Mouse (Mus musculus) ovary, adult 10 weeks (tissue): ENCODE measurements around the gene Angptl4. TPM values are rescaled to one million over a fixed set of nuclear protein-coding genes. Genes with fewer than 3 reads are reported as not detected.

Source experiments
- polyA plus RNA-seq: library from polyadenylated mRNA; stranded (reverse); fragments of 350-450 nt; fragmentation: Illumina TruSeq; extraction: RNeasy Lipid Tissue Mini Kit (QIAGEN cat#74804); gene quantifications from one replicate; pipeline ENCODE4 v1.2.3, GENCODE M21; 2014

Angptl4 gene
- polyA plus RNA-seq: 5.5 TPM

GRCm38 (mm10) chr17:33781124-33781977, at the start of gene Angptl4:
Gene Angptl4 (minus strand): TSS chr17:33781830.

GRCm38 (mm10) chr17:33824084-33824996, 42.7 kb upstream of the Angptl4 start, which contains the start of the genes Rps28 and Ndufa7:
Gene Rps28 (minus strand): TSS chr17:33824562.
Gene Ndufa7 (plus strand): TSS chr17:33824572.

DNA sequence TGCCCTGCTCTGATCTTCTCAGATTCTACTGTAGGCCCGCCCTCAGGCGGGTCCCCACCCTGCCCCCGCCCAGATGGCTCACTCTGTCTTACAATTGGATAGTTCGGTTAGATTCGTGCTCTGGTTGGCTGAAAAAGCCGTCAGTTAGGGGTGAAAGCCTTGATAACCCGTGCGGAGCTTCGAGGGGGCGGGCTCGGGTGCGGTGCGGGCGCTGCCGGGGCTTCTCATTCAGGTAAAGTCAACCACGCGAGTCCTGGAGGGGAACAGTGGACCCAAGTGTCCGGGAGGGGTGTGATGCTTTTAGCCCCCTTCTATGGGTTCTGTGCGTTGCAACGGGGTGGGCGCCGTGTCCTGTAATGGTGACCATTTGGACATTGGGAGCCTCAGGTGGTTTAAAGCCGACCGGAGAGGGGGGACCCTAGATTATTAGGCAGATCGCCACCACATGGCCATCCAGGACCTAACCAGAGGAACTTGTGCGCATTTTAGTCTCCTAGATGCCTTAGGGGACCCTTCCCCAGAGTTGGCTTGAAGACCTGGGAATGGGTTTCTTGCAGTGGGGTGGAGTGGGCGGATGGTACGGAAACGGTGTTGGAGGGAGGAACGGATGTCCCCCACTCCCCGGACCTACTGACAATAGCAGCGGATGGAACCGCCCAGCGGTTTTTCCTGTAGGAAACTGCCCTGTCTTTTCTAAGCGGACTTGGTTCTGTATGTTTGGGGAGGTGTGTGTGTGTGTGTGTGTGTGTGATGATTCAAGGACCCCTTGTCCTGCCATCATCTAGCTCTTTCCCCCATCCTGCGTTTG, 28.9 kb upstream of the Angptl4 start, which contains the start of gene Kank3:
Gene Kank3 (plus strand): TSS at position 186 of the 808 bp plus-strand sequence.

DNA sequence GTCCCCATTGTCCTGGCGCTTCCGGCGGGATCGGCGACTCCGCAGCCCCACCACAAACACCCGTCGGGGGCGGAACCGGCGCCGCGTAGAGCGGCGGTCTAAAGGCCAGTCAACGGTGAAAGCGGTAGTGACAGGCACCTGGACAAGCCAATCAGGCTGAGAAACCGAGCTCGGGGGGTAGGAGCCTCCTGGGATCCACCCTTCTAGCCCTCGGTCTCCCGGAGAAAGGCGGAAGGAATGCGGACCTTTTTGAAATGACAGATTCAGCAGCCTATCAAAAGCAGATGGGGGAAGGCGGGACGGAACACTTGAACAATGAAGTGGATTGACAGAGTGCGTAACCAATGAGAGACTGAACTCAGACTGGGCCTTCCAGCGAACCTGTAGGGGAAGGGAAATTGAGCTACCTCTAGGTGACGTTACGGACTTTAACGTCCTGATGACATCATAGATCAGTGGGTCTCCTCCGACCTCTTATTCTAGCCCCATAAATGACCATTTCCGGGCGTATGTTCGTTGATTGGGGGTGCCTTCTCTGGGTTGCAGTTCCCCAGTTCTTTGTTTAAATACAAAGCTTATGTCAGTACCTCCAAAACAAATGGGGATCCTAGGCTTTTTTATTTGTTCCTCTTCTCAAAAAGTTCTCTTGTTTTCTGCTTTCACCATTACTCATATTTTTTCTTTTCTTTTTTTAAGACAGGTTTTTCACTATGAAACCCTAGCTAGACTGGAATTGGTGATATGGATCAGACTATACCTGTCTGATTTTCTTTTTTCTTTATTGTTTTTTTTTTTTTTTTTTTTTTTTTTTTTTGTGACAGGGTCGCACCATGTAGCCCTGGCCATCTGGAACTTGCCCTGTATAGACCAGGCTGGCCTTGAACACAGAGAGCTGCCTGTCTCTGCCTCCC, 21.1 kb downstream of the Angptl4 start, which contains the start of gene Rab11b:
Gene Rab11b (minus strand): TSS at position 276 of the 911 bp plus-strand sequence.

Other genes starting within 250 kb of the Angptl4 start
- gene Myo1f, start 226.1 kb downstream of the Angptl4 start, polyA plus RNA-seq: 0.83 TPM
- 2.1 TPM for gene Zfp414, start 152.7 kb downstream of the Angptl4 start, polyA plus RNA-seq
- gene Pram1, start 143.8 kb downstream of the Angptl4 start, polyA plus RNA-seq: not detected
- gene Hnrnpm, start 95.0 kb downstream of the Angptl4 start, polyA plus RNA-seq: 627 TPM
- gene March2, start 63.2 kb downstream of the Angptl4 start, polyA plus RNA-seq: 16.3 TPM
- gene Rab11b, start 21.3 kb downstream of the Angptl4 start, polyA plus RNA-seq: 36.7 TPM
- 5.6 TPM for gene Kank3, start 28.7 kb upstream of the Angptl4 start, polyA plus RNA-seq
- gene Rps28, start 42.7 kb upstream of the Angptl4 start, polyA plus RNA-seq: 90.3 TPM
- gene Ndufa7, start 42.7 kb upstream of the Angptl4 start, polyA plus RNA-seq: 14.1 TPM
- gene Cd320, start 61.3 kb upstream of the Angptl4 start, polyA plus RNA-seq: 9.6 TPM
- not detected for gene Gm7029, start 92.0 kb upstream of the Angptl4 start, polyA plus RNA-seq
- gene Kifc1, start 108.8 kb upstream of the Angptl4 start, polyA plus RNA-seq: 4.2 TPM
- gene Platr17, start 123.3 kb upstream of the Angptl4 start, polyA plus RNA-seq: not detected
- 6.0 TPM for gene Daxx, start 127.6 kb upstream of the Angptl4 start, polyA plus RNA-seq
- 33.7 TPM for gene Tapbp, start 134.1 kb upstream of the Angptl4 start, polyA plus RNA-seq
- 1.7 TPM for gene Zbtb22, start 134.1 kb upstream of the Angptl4 start, polyA plus RNA-seq
- 1.9 TPM for gene Rgl2, start 147.7 kb upstream of the Angptl4 start, polyA plus RNA-seq
- 15.3 TPM for gene Pfdn6, start 158.5 kb upstream of the Angptl4 start, polyA plus RNA-seq
- 0.74 TPM for gene Wdr46, start 158.8 kb upstream of the Angptl4 start, polyA plus RNA-seq
- 0.29 TPM for gene B3galt4, start 169.7 kb upstream of the Angptl4 start, polyA plus RNA-seq
- gene Vps52, start 174.0 kb upstream of the Angptl4 start, polyA plus RNA-seq: 3.7 TPM
- 24.9 TPM for gene Rps18, start 174.2 kb upstream of the Angptl4 start, polyA plus RNA-seq
- 77.3 TPM for gene H2-K1, start 218.5 kb upstream of the Angptl4 start, polyA plus RNA-seq
- 1.5 TPM for gene Ring1, start 242.8 kb upstream of the Angptl4 start, polyA plus RNA-seq
- gene H2-Ke6, start 246.2 kb upstream of the Angptl4 start, polyA plus RNA-seq: not detected
- gene Slc39a7, start 249.9 kb upstream of the Angptl4 start, polyA plus RNA-seq: 1.2 TPM
- 1.2 TPM for gene Rxrb, start 250.0 kb upstream of the Angptl4 start, polyA plus RNA-seq